Mouse (Mus musculus): Measurements from ENCODE around the gene Tor4a. TPM values are rescaled to one million over a fixed set of nuclear protein-coding genes. Genes with fewer than 3 reads are reported as not detected.

Tor4a gene
- polyA plus RNA-seq, 1 experiment from 2014 or later = 1.9 TPM

DNA sequence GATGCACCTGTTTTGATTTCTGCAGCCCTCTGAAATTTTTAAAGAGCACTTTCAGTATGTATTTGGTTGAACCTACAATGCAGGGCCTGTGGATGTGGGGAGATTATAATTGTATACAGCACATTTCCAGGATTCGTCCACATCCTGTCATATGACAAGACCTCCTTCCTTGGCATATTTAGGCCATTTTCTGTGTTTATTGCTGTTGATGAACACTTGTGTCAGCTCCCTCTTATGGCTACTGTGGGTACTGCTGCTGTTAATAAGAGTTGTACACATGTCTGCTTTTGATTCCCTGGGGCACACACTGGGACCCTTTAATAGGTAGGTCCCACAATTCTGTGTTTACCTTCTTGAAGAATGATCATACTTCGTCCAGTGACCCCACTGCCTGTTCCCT is 39.0 kb downstream of the Tor4a start:
- Histone ChIP-seq H3K4me3 (no peak overlapping the region), H3K4me1 (replicated peaks) (0 out of 2 replicates have a peak, but pooled peaks cover under 1% of the 10 kb centered on the region), H3K27ac (replicated peaks) (no peak overlapping the region), H3K9me3 (no peaks in the 10 kb centered on the region), H3K27me3 (no peaks in the 10 kb centered on the region), H3K9ac (no peak overlapping the region), H3K36me3 (no peaks in the 10 kb centered on the region), H3K4me2 (no peak overlapping the region)
- 61% methylated on average over 2 of the region's 2 CpGs for WGBS
- ATAC-seq (ENCODE audit: low FRiP score, low read depth) = no peak

DNA sequence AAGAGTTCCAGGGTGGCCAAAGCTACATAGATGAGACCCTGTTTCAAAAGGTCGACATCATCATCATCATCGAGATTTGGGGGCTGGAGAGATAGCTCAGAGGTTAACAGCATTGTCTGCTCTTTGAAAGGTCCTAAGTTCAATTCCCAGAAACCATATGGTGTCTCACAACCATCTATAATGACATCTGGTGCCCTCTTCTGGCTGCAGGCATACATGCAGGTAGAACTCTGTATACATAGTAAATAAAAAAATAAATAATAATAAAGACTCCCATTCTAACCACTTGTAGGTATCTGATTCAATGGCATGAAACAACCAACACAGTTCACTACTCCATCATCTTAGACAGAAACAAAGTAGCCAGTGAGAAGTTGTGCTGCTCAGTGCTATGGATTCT is 39.7 kb downstream of the Tor4a start:
- H3K9me3 ChIP-seq = no peaks in the 10 kb centered on the region
- no peaks in the 10 kb centered on the region for H3K4me1 ChIP-seq (replicated peaks)
- no peak overlapping the region for H3K4me3 ChIP-seq
- H3K4me2 ChIP-seq = no peak overlapping the region
- no peak for ATAC-seq (ENCODE audit: low FRiP score, low read depth)
- no peaks in the 10 kb centered on the region for H3K27me3 ChIP-seq
- WGBS = 56% methylated on average over 2 of the region's 2 CpGs
- H3K27ac ChIP-seq (replicated peaks) = no peak overlapping the region
- H3K9ac ChIP-seq = no peak overlapping the region
- H3K36me3 ChIP-seq = no peaks in the 10 kb centered on the region

DNA sequence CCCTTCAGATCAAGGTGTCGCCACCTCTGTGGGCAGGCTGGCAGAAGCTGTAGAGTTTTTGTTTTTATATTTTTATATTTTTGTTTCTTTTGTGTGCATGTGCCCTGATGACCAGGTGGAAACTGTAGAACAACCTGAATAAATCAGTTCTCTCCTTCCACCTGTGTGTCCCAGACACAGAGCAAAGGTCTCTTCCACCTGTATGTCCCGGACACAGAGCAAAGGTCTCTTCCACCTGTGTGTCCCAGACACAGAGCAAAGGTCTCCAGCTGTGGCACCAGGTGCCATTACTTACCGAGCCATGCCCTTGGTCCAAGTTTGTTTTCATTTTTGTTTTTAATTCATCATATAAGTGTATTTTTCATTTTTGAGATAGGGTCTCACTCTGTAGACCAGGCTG is 40.5 kb downstream of the Tor4a start:
- Histone ChIP-seq H3K9ac (no peak overlapping the region), H3K36me3 (no peaks in the 10 kb centered on the region), H3K4me1 (replicated peaks) (no peaks in the 10 kb centered on the region), H3K27me3 (no peaks in the 10 kb centered on the region), H3K4me2 (no peak overlapping the region), H3K27ac (replicated peaks) (no peak overlapping the region), H3K9me3 (no peaks in the 10 kb centered on the region), H3K4me3 (no peak overlapping the region)
- ATAC-seq (ENCODE audit: low FRiP score, low read depth) = no peak
- WGBS = 96% methylated on average over 3 of the region's 3 CpGs

DNA sequence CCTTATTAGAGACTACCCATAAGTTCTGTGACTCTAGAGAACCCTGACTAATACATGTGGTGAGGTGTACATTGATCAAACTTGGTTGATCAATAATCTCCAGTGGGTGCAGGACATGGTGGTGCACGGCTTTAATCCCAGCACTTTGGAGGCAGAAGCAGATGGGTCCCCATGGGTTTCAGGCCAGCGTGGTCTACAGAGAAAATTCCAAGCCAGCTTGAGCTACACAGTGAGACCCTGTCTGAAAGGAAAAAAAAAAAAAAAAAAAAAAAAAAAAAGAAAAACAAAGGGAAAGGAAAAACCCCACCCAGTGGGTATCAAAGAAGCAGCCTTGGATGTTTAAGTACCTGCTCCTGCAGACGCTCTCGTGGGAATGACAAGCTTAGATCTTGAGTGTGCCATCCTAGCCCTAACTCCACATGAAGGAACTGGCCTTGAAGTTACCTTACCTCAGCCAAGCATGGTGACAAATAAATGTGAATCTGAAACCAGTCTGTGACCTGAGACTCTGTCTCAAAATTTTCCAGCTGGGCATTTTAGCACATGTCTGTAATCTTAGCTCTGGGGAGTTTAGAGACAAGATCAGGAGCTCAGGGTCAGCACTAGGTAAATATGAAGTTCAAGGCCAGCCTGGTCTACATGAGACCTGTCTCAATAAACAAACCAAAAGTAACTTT is 45.3 kb downstream of the Tor4a start:
- Histone ChIP-seq H3K36me3 (no peaks in the 10 kb centered on the region), H3K27me3 (no peaks in the 10 kb centered on the region), H3K9ac (no peak overlapping the region), H3K4me2 (no peak overlapping the region), H3K4me1 (replicated peaks) (no peaks in the 10 kb centered on the region), H3K9me3 (no peaks in the 10 kb centered on the region), H3K27ac (replicated peaks) (no peak overlapping the region), H3K4me3 (no peak overlapping the region)
- ATAC-seq (ENCODE audit: low FRiP score, low read depth) = no peak
- 83% methylated on average over 4 of the region's 4 CpGs for WGBS

DNA sequence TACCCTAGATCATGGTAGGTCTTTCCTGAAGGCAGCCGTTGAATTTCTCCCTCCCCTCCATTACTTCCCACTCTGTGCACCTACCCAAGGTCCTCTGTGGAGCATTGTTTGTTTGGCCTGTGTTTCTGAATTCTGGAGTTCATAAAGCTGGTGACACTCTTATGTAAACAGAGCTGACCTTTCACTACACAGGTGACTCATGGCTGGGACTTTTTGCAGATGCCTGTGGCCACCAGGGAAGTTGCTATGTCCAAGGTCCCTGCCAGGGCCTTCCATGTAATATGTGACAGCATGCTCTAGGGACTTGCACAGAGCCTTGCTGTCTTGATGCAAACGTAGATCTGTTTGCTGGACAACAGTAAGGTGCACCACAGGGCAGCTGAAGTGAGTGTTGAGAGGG is 47.0 kb downstream of the Tor4a start:
- H3K4me3 ChIP-seq = no peak overlapping the region
- H3K27ac ChIP-seq (replicated peaks) = no peak overlapping the region
- 81% methylated on average over 2 of the region's 2 CpGs for WGBS
- no peak overlapping the region for H3K4me2 ChIP-seq
- H3K27me3 ChIP-seq = no peaks in the 10 kb centered on the region
- H3K36me3 ChIP-seq = no peaks in the 10 kb centered on the region
- no peak for ATAC-seq (ENCODE audit: low FRiP score, low read depth)
- H3K4me1 ChIP-seq (replicated peaks) = no peaks in the 10 kb centered on the region
- no peaks in the 10 kb centered on the region for H3K9me3 ChIP-seq
- H3K9ac ChIP-seq = no peak overlapping the region

GRCm38 (mm10) chr2:25147892-25148291 is 48.8 kb downstream of the Tor4a start:
- H3K27me3 ChIP-seq = no peaks in the 10 kb centered on the region
- H3K27ac ChIP-seq (replicated peaks) = no peak overlapping the region
- no peak overlapping the region for H3K4me3 ChIP-seq
- WGBS = 93% methylated on average over 5 of the region's 5 CpGs
- no peaks in the 10 kb centered on the region for H3K9me3 ChIP-seq
- no peaks in the 10 kb centered on the region for H3K4me1 ChIP-seq (replicated peaks)
- no peak overlapping the region for H3K4me2 ChIP-seq
- H3K36me3 ChIP-seq = no peaks in the 10 kb centered on the region
- H3K9ac ChIP-seq = no peak overlapping the region
- ATAC-seq (ENCODE audit: low FRiP score, low read depth) = no peak

DNA sequence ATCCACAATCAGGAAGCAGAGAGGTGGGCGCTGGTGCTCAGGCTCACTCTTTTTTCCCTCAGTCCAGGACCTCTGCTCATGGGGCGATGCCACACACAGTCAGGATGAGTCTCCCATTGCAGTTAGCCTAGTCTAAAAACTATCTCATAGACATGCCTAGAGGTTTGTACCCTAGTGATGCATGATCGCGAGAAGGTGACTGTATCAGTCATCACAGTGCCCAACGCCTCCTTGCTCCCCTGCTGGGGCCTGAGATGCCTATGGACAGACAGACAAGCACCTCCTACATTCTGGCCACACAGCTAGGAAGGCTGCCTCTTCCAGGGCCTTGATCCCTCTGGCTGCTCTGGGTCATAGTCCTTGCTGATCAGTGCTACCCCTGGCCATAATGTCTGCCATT is 49.3 kb downstream of the Tor4a start:
- no peak for ATAC-seq (ENCODE audit: low FRiP score, low read depth)
- Histone ChIP-seq H3K4me3 (no peak overlapping the region), H3K36me3 (no peaks in the 10 kb centered on the region), H3K9ac (no peak overlapping the region), H3K9me3 (no peaks in the 10 kb centered on the region), H3K27ac (replicated peaks) (no peak overlapping the region), H3K4me1 (replicated peaks) (no peaks in the 10 kb centered on the region), H3K27me3 (no peaks in the 10 kb centered on the region), H3K4me2 (no peak overlapping the region)
- WGBS = 93% methylated on average over 5 of the region's 5 CpGs

DNA sequence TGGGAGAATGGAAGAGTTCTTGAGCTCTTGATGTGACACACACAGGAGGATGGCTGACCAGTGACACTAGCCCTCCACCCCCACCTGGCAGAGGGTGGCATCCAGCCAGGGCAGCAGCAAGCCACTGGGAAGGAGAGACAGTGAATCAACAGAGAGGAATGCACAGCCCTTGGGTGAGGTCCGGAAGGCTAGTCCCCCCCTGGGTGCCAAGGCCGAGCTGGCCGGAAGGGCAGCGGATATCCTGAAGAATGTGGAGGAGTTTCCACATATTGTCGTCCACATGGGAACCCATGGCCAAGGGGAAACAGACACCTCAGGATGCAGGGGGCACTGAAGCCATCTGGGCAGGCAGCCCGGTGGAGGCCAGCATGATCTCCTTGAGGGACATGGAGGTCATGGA is 51.3 kb downstream of the Tor4a start:
- no peak overlapping the region for H3K9ac ChIP-seq
- no peaks in the 10 kb centered on the region for H3K27me3 ChIP-seq
- no peak overlapping the region for H3K27ac ChIP-seq (replicated peaks)
- no peaks in the 10 kb centered on the region for H3K9me3 ChIP-seq
- no peaks in the 10 kb centered on the region for H3K36me3 ChIP-seq
- no peak overlapping the region for H3K4me3 ChIP-seq
- no peak overlapping the region for H3K4me2 ChIP-seq
- no peaks in the 10 kb centered on the region for H3K4me1 ChIP-seq (replicated peaks)
- no peak for ATAC-seq (ENCODE audit: low FRiP score, low read depth)
- WGBS = 84% methylated on average over 6 of the region's 6 CpGs

Other genes with a start within 250 kb of the Tor4a start
- gene Zmynd19, start 247.1 kb downstream of the Tor4a start, polyA plus RNA-seq (2015; fragmentation: Nextera tagmentation; extraction: Ambion mirVana) = 23.8 and 25.4 TPM in 2 replicates
- 35.5 and 36.0 TPM in 2 replicates for gene Dph7, start 234.5 kb downstream of the Tor4a start, polyA plus RNA-seq (2015; fragmentation: Nextera tagmentation; extraction: Ambion mirVana)
- 157 and 171 TPM in 2 replicates for gene Mrpl41, start 221.8 kb downstream of the Tor4a start, polyA plus RNA-seq (2015; fragmentation: Nextera tagmentation; extraction: Ambion mirVana)
- gene Pnpla7, start 220.9 kb downstream of the Tor4a start, polyA plus RNA-seq (2015; fragmentation: Nextera tagmentation; extraction: Ambion mirVana) = 3.3 and 3.9 TPM in 2 replicates
- 166 and 188 TPM in 2 replicates for gene Nsmf, start 142.5 kb downstream of the Tor4a start, polyA plus RNA-seq (2015; fragmentation: Nextera tagmentation; extraction: Ambion mirVana)
- 0.12 TPM in 1 of 2 replicates, not detected in the other for gene Entpd8, start 116.6 kb downstream of the Tor4a start, polyA plus RNA-seq (2015; fragmentation: Nextera tagmentation; extraction: Ambion mirVana)
- gene Noxa1, start 101.7 kb downstream of the Tor4a start, polyA plus RNA-seq (2015; fragmentation: Nextera tagmentation; extraction: Ambion mirVana) = not detected in 2 replicates
- 18.9 and 20.2 TPM in 2 replicates for gene Nrarp, start 16.1 kb downstream of the Tor4a start, polyA plus RNA-seq (2015; fragmentation: Nextera tagmentation; extraction: Ambion mirVana)
- 108 and 112 TPM in 2 replicates for gene Nelfb, start 14.6 kb upstream of the Tor4a start, polyA plus RNA-seq (2015; fragmentation: Nextera tagmentation; extraction: Ambion mirVana)
- not detected in 2 replicates for gene Stpg3, start 17.8 kb upstream of the Tor4a start, polyA plus RNA-seq (2015; fragmentation: Nextera tagmentation; extraction: Ambion mirVana)
- 0.70 and 0.72 TPM in 2 replicates for gene Fam166a, start 21.9 kb upstream of the Tor4a start, polyA plus RNA-seq (2015; fragmentation: Nextera tagmentation; extraction: Ambion mirVana)
- 444 and 468 TPM in 2 replicates for gene Tubb4b, start 27.8 kb upstream of the Tor4a start, polyA plus RNA-seq (2015; fragmentation: Nextera tagmentation; extraction: Ambion mirVana)
- gene Slc34a3, start 37.5 kb upstream of the Tor4a start, polyA plus RNA-seq (2015; fragmentation: Nextera tagmentation; extraction: Ambion mirVana) = not detected in 2 replicates
- gene Rnf224, start 39.9 kb upstream of the Tor4a start, polyA plus RNA-seq (2015; fragmentation: Nextera tagmentation; extraction: Ambion mirVana) = not detected in 2 replicates
- 145 and 177 TPM in 2 replicates for gene Rnf208, start 45.4 kb upstream of the Tor4a start, polyA plus RNA-seq (2015; fragmentation: Nextera tagmentation; extraction: Ambion mirVana)
- gene Cysrt1, start 45.6 kb upstream of the Tor4a start, polyA plus RNA-seq (2015; fragmentation: Nextera tagmentation; extraction: Ambion mirVana) = 0.23 TPM in 1 of 2 replicates, not detected in the other
- gene AL732309.1, start 50.0 kb upstream of the Tor4a start, polyA plus RNA-seq (2015; fragmentation: Nextera tagmentation; extraction: Ambion mirVana) = 4.9 and 6.3 TPM in 2 replicates
- 13.4 and 13.8 TPM in 2 replicates for gene Tmem203, start 58.6 kb upstream of the Tor4a start, polyA plus RNA-seq (2015; fragmentation: Nextera tagmentation; extraction: Ambion mirVana)
- gene Tprn, start 65.7 kb upstream of the Tor4a start, polyA plus RNA-seq (2015; fragmentation: Nextera tagmentation; extraction: Ambion mirVana) = 17.1 and 21.5 TPM in 2 replicates
- 171 and 183 TPM in 2 replicates for gene Ssna1, start 75.6 kb upstream of the Tor4a start, polyA plus RNA-seq (2015; fragmentation: Nextera tagmentation; extraction: Ambion mirVana)
- 139 and 143 TPM in 2 replicates for gene Anapc2, start 75.6 kb upstream of the Tor4a start, polyA plus RNA-seq (2015; fragmentation: Nextera tagmentation; extraction: Ambion mirVana)
- gene Tmem210, start 91.3 kb upstream of the Tor4a start, polyA plus RNA-seq (2015; fragmentation: Nextera tagmentation; extraction: Ambion mirVana) = not detected in 2 replicates
- 0.18 TPM in 1 of 2 replicates, not detected in the other for gene Lrrc26, start 93.0 kb upstream of the Tor4a start, polyA plus RNA-seq (2015; fragmentation: Nextera tagmentation; extraction: Ambion mirVana)
- gene Grin1, start 122.3 kb upstream of the Tor4a start, polyA plus RNA-seq (2015; fragmentation: Nextera tagmentation; extraction: Ambion mirVana) = 58.4 and 61.3 TPM in 2 replicates
- gene Man1b1, start 135.5 kb upstream of the Tor4a start, polyA plus RNA-seq (2015; fragmentation: Nextera tagmentation; extraction: Ambion mirVana) = 43.6 and 45.2 TPM in 2 replicates
- 24.4 and 24.9 TPM in 2 replicates for gene Dpp7, start 159.5 kb upstream of the Tor4a start, polyA plus RNA-seq (2015; fragmentation: Nextera tagmentation; extraction: Ambion mirVana)
- gene Uap1l1, start 168.8 kb upstream of the Tor4a start, polyA plus RNA-seq (2015; fragmentation: Nextera tagmentation; extraction: Ambion mirVana) = 5.1 and 6.4 TPM in 2 replicates
- 11.8 and 13.8 TPM in 2 replicates for gene Sapcd2, start 175.4 kb upstream of the Tor4a start, polyA plus RNA-seq (2015; fragmentation: Nextera tagmentation; extraction: Ambion mirVana)
- gene Entpd2, start 199.0 kb upstream of the Tor4a start, polyA plus RNA-seq (2015; fragmentation: Nextera tagmentation; extraction: Ambion mirVana) = 3.7 and 7.0 TPM in 2 replicates
- gene Npdc1, start 202.5 kb upstream of the Tor4a start, polyA plus RNA-seq (2015; fragmentation: Nextera tagmentation; extraction: Ambion mirVana) = 424 and 493 TPM in 2 replicates
- 0.08 TPM in 1 of 2 replicates, not detected in the other for gene Fut7, start 226.4 kb upstream of the Tor4a start, polyA plus RNA-seq (2015; fragmentation: Nextera tagmentation; extraction: Ambion mirVana)
- gene Abca2, start 231.8 kb upstream of the Tor4a start, polyA plus RNA-seq (2015; fragmentation: Nextera tagmentation; extraction: Ambion mirVana) = 15.0 and 15.1 TPM in 2 replicates

Measured in hindbrain, embryonic 15.5 days (tissue).